Mouse (Mus musculus) testis, postnatal 14 days (tissue): Measurements from ENCODE around the gene Timp3.
A peak's percentile ranks its signal among the peaks of the same experiment; 100 is the strongest.

Source experiments
- DNase-seq: peaks from one replicate; pipeline ENCODE4 v3.0.0; 2021; ENCODE audit warnings: low spot score

The Timp3 gene

GRCm38 (mm10) chr10:86300293-86301116 is at the start of gene Timp3:
Gene Timp3 (plus strand): TSS chr10:86300372.
- DNase-seq, result peak; percentile 67

GRCm38 (mm10) chr10:86256221-86256620 is 44.0 kb upstream of the Timp3 start:
- DNase-seq, result no peak

GRCm38 (mm10) chr10:86257045-86257444 is 43.1 kb upstream of the Timp3 start:
- no peak for DNase-seq

GRCm38 (mm10) chr10:86258046-86258445 is 42.1 kb upstream of the Timp3 start:
- DNase-seq, result no peak

- no peak for DNase-seq
Observed at GRCm38 (mm10) chr10:86258992-86259391, 41.2 kb upstream of the Timp3 start.

GRCm38 (mm10) chr10:86261725-86262124 is 38.4 kb upstream of the Timp3 start:
- no peak for DNase-seq

GRCm38 (mm10) chr10:86264618-86265017 is 35.6 kb upstream of the Timp3 start:
- no peak for DNase-seq

GRCm38 (mm10) chr10:86270254-86270653 is 29.9 kb upstream of the Timp3 start:
- DNase-seq, result no peak

- DNase-seq, result no peak
Observed at GRCm38 (mm10) chr10:86272826-86273225, 27.3 kb upstream of the Timp3 start.

- DNase-seq, result no peak
Observed at GRCm38 (mm10) chr10:86273410-86274191, 26.6 kb upstream of the Timp3 start.

GRCm38 (mm10) chr10:86275585-86275984 is 24.6 kb upstream of the Timp3 start:
- DNase-seq, result no peak

- no peak for DNase-seq
Observed at GRCm38 (mm10) chr10:86277327-86277726, 22.8 kb upstream of the Timp3 start.

GRCm38 (mm10) chr10:86278481-86278880 is 21.7 kb upstream of the Timp3 start:
- DNase-seq, result no peak

GRCm38 (mm10) chr10:86279579-86280168 is 20.5 kb upstream of the Timp3 start:
- no peak for DNase-seq

- no peak for DNase-seq
Observed at GRCm38 (mm10) chr10:86281238-86281637, 18.9 kb upstream of the Timp3 start.

- no peak for DNase-seq
Observed at GRCm38 (mm10) chr10:86286508-86286907, 13.7 kb upstream of the Timp3 start.

GRCm38 (mm10) chr10:86290109-86290771 is 9.9 kb upstream of the Timp3 start:
- no peak for DNase-seq

GRCm38 (mm10) chr10:86293880-86294279 is 6.3 kb upstream of the Timp3 start:
- DNase-seq, result no peak

- no peak for DNase-seq
Observed at GRCm38 (mm10) chr10:86294599-86295365, 5.4 kb upstream of the Timp3 start.

GRCm38 (mm10) chr10:86295454-86296098 is 4.6 kb upstream of the Timp3 start:
- no peak for DNase-seq

GRCm38 (mm10) chr10:86296111-86296510 is 4.1 kb upstream of the Timp3 start:
- peak; percentile 62 for DNase-seq
